Mouse (Mus musculus): ENCODE results near the gene Snrpa1. TPM values are rescaled to one million over a fixed set of nuclear protein-coding genes. Genes with fewer than 3 reads are reported as not detected.
"Not testable (repeated sequence)": the region's sequence is repeated elsewhere in the genome, so short reads cannot be mapped to it uniquely, and the experiment has no call there.

The Snrpa1 gene
- polyA plus RNA-seq, 1 experiment from 2014 or later = 98.1 TPM

- no peak overlapping the region for H3K4me3 ChIP-seq
- H3K4me1 ChIP-seq = no peaks in the 10 kb centered on the region
- H3K27ac ChIP-seq (replicated peaks) = no peak overlapping the region
- 59% methylated on average over 17 of the region's 17 CpGs for WGBS
- H3K9me3 ChIP-seq = no peaks in the 10 kb centered on the region
- no peak overlapping the region for H3K9ac ChIP-seq
- H3K27me3 ChIP-seq (replicated peaks) = peaks cover 51% of the 10 kb centered on the region
- no peaks in the 10 kb centered on the region for H3K36me3 ChIP-seq
- no peak overlapping the region for H3K4me2 ChIP-seq
- no peak for ATAC-seq (ENCODE audit: extremely low read depth, insufficient number of reproducible peaks, low FRiP score, low TSS enrichment)
Observed at GRCm38 (mm10) chr7:66046921-66047918, 11.6 kb upstream of the Snrpa1 start.

- no peaks in the 10 kb centered on the region for H3K36me3 ChIP-seq
- no peak overlapping the region for H3K4me3 ChIP-seq
- H3K9me3 ChIP-seq = no peaks in the 10 kb centered on the region
- WGBS = 81% methylated on average over 4 of the region's 4 CpGs
- no peak for ATAC-seq (ENCODE audit: extremely low read depth, insufficient number of reproducible peaks, low FRiP score, low TSS enrichment)
- no peak overlapping the region for H3K27ac ChIP-seq (replicated peaks)
- no peak overlapping the region for H3K4me2 ChIP-seq
- H3K27me3 ChIP-seq (replicated peaks) = peaks cover 51% of the 10 kb centered on the region
- no peaks in the 10 kb centered on the region for H3K4me1 ChIP-seq
- no peak overlapping the region for H3K9ac ChIP-seq
Observed at GRCm38 (mm10) chr7:66047975-66048374, 10.8 kb upstream of the Snrpa1 start.

- no peak overlapping the region for H3K4me3 ChIP-seq
- 79% methylated on average over 12 of the region's 12 CpGs for WGBS
- H3K4me1 ChIP-seq = no peaks in the 10 kb centered on the region
- H3K27me3 ChIP-seq (replicated peaks) = peaks cover 51% of the 10 kb centered on the region
- H3K9ac ChIP-seq = no peak overlapping the region
- no peak overlapping the region for H3K4me2 ChIP-seq
- H3K36me3 ChIP-seq = no peaks in the 10 kb centered on the region
- H3K27ac ChIP-seq (replicated peaks) = no peak overlapping the region
- ATAC-seq (ENCODE audit: extremely low read depth, insufficient number of reproducible peaks, low FRiP score, low TSS enrichment) = no peak
- H3K9me3 ChIP-seq = no peaks in the 10 kb centered on the region
Observed at GRCm38 (mm10) chr7:66048446-66049230, 10.2 kb upstream of the Snrpa1 start.

GRCm38 (mm10) chr7:66053946-66054483 is 4.8 kb upstream of the Snrpa1 start:
- Histone ChIP-seq H3K4me1 (no peaks in the 10 kb centered on the region), H3K27me3 (replicated peaks) (peaks cover 12% of the 10 kb centered on the region), H3K9ac (no peak overlapping the region), H3K27ac (replicated peaks) (no peak overlapping the region), H3K9me3 (no peaks in the 10 kb centered on the region), H3K36me3 (no peaks in the 10 kb centered on the region), H3K4me2 (no peak overlapping the region), H3K4me3 (no peak overlapping the region)
- whole genome bisulfite sequencing = 70% methylated on average over 4 of the region's 4 CpGs
- no peak for ATAC-seq (ENCODE audit: extremely low read depth, insufficient number of reproducible peaks, low FRiP score, low TSS enrichment)

GRCm38 (mm10) chr7:66055356-66055755 is 3.4 kb upstream of the Snrpa1 start:
- ATAC-seq (ENCODE audit: extremely low read depth, insufficient number of reproducible peaks, low FRiP score, low TSS enrichment) = not testable (repeated sequence)

GRCm38 (mm10) chr7:66060066-66060956 is 1.5 kb downstream of the Snrpa1 start:
- H3K9ac ChIP-seq = peak overlapping the region; percentile 98
- H3K4me3 ChIP-seq = peak overlapping the region; percentile 97

More at GRCm38 (mm10) chr7:66055356-66055755, 3.4 kb upstream of the Snrpa1 start:
- H3K9me3 ChIP-seq; H3K4me1 ChIP-seq; H3K27me3 ChIP-seq (replicated peaks); H3K4me2 ChIP-seq; H3K36me3 ChIP-seq; H3K27ac ChIP-seq (replicated peaks); H3K4me3 ChIP-seq; H3K9ac ChIP-seq: not testable (repeated sequence)
- WGBS = 12% methylated on average over 2 of the region's 2 CpGs

GRCm38 (mm10) chr7:66061057-66061456 is 2.3 kb downstream of the Snrpa1 start:
- Histone ChIP-seq H3K9ac (peak overlapping the region; percentile 98), H3K27me3 (replicated peaks) (peaks cover 4% of the 10 kb centered on the region; the same call in 1 of the 2 replicates), H3K4me1 (peaks cover 15% of the 10 kb centered on the region), H3K9me3 (no peaks in the 10 kb centered on the region), H3K4me3 (peak overlapping the region; percentile 97), H3K36me3 (peaks cover 31% of the 10 kb centered on the region), H3K4me2 (peak overlapping the region; percentile 90), H3K27ac (replicated peaks) (0 out of 2 replicates have a peak overlapping the region, but pooled peaks have one; percentile 58)
- WGBS = 2% methylated on average over 14 of the region's 14 CpGs
- ATAC-seq (ENCODE audit: extremely low read depth, insufficient number of reproducible peaks, low FRiP score, low TSS enrichment) = no peak

More at GRCm38 (mm10) chr7:66060066-66060956, 1.5 kb downstream of the Snrpa1 start:
- H3K27me3 ChIP-seq (replicated peaks) = peaks cover 4% of the 10 kb centered on the region; the same call in 1 of the 2 replicates
- ATAC-seq (ENCODE audit: extremely low read depth, insufficient number of reproducible peaks, low FRiP score, low TSS enrichment) = peak; percentile 86
- no peaks in the 10 kb centered on the region for H3K9me3 ChIP-seq
- H3K27ac ChIP-seq (replicated peaks) = peak overlapping the region; percentile 59
- H3K4me2 ChIP-seq = peak overlapping the region; percentile 90
- WGBS = under 1% methylated on average over 64 of the region's 64 CpGs
- H3K4me1 ChIP-seq = peaks cover 15% of the 10 kb centered on the region
- peaks cover 25% of the 10 kb centered on the region for H3K36me3 ChIP-seq

- no peak overlapping the region for H3K4me3 ChIP-seq
- no peak for ATAC-seq (ENCODE audit: extremely low read depth, insufficient number of reproducible peaks, low FRiP score, low TSS enrichment)
- no peaks in the 10 kb centered on the region for H3K27me3 ChIP-seq (replicated peaks)
- no peaks in the 10 kb centered on the region for H3K9me3 ChIP-seq
- H3K4me2 ChIP-seq = no peak overlapping the region
- WGBS = 85% methylated on average over 2 of the region's 2 CpGs
- H3K9ac ChIP-seq = no peak overlapping the region
- peaks cover 65% of the 10 kb centered on the region for H3K36me3 ChIP-seq
- no peak overlapping the region for H3K27ac ChIP-seq (replicated peaks)
- peaks cover 23% of the 10 kb centered on the region for H3K4me1 ChIP-seq
Observed at GRCm38 (mm10) chr7:66076411-66076810, 17.6 kb downstream of the Snrpa1 start.

GRCm38 (mm10) chr7:66079364-66080230 is 20.8 kb downstream of the Snrpa1 start, which contains the start of gene Selenos:
TSS of gene Selenos (plus strand) at chr7:66079649.
- peaks cover 60% of the 10 kb centered on the region for H3K36me3 ChIP-seq

More at GRCm38 (mm10) chr7:66079364-66080230, 20.8 kb downstream of the Snrpa1 start, which contains the start of gene Selenos:
- H3K4me3 ChIP-seq = peak within 1 kb of the TSS; percentile 88
- H3K9me3 ChIP-seq = no peaks in the 10 kb centered on the region
- no peaks in the 10 kb centered on the region for H3K27me3 ChIP-seq (replicated peaks)
- peak within 1 kb of the TSS; percentile 93 for H3K4me2 ChIP-seq
- H3K4me1 ChIP-seq = peaks cover 30% of the 10 kb centered on the region
- H3K27ac ChIP-seq (replicated peaks) = peak within 1 kb of the TSS; percentile 84
- ATAC-seq (ENCODE audit: extremely low read depth, insufficient number of reproducible peaks, low FRiP score, low TSS enrichment) = peak; percentile 100
- under 1% methylated on average over 65 of the region's 65 CpGs for WGBS
- peak within 1 kb of the TSS; percentile 90 for H3K9ac ChIP-seq
